Mouse (Mus musculus) cortical plate, adult 2 months (tissue): Measurements from ENCODE around the gene Phactr1. TPM values are rescaled to one million over a fixed set of nuclear protein-coding genes. Genes with fewer than 3 reads are reported as not detected.

Source experiments
- H3K27ac ChIP-seq: fragments of 200-500 bp; 2 replicates; pipeline ENCODE4 v1.5.1; 2012; ENCODE audit warnings: low read length, control low read depth, inconsistent platforms; ENCODE audit not compliant: insufficient read depth
- H3K4me1 ChIP-seq: fragments of 200-500 bp; 2 replicates; pipeline ENCODE4 v1.6.1; 2011; ENCODE audit warnings: low read length; ENCODE audit not compliant: control insufficient read depth, insufficient read depth
- H3K4me3 ChIP-seq: fragments of 200-500 bp; 2 replicates; pipeline ENCODE4 v1.5.1; 2011; ENCODE audit warnings: mild to moderate bottlenecking, low read length, control low read depth; ENCODE audit not compliant: insufficient read depth
- CTCF ChIP-seq: fragments of 200-500 bp; IDR thresholded peaks from 2 replicates; pipeline ENCODE4 v1.5.1; 2011; ENCODE audit warnings: mild to moderate bottlenecking, control low read depth, low read length; ENCODE audit not compliant: insufficient read depth; ENCODE audit errors: extremely low read depth
- POLR2A ChIP-seq: fragments of 200-500 bp; IDR thresholded peaks from 2 replicates; pipeline ENCODE4 v1.6.1; 2011; ENCODE audit warnings: mild to moderate bottlenecking, low read length, control low read depth; ENCODE audit not compliant: insufficient read depth; ENCODE audit errors: extremely low read depth
- polyA plus RNA-seq: library from polyadenylated mRNA; depleted of rRNA; stranded (reverse); fragments of >200 nt; gene quantifications from 2 replicates; pipeline ENCODE4 v1.2.3, GENCODE M21; 2012

Gene Phactr1
- polyA plus RNA-seq, 1 experiment, result 206 TPM

DNA sequence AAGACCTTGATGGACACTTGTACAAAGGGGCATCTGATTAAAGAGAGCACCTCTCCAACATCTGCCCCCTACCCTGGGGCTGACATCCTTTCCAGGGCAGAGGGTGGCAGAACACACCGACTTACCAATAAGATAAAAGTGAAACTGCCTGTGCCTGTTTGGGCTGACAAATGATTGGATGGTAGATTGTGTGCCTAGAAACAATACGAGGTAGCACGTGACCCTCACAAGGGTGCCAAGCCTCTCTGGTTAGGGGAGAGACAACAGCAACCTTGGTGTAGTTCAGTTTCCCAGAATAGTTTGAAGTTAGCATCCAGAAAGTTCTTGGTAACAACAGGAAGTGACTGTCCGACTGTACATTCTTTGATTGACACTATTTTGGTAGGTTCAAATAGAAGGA, 234.7 kb downstream of the Phactr1 start:
- no peak for TF ChIP-seq POLR2A
- TF ChIP-seq CTCF, result no peak
- H3K4me3 ChIP-seq, result no peak overlapping the region
- H3K27ac ChIP-seq, result no peak overlapping the region
- peaks cover 9% of the 10 kb centered on the region for H3K4me1 ChIP-seq

DNA sequence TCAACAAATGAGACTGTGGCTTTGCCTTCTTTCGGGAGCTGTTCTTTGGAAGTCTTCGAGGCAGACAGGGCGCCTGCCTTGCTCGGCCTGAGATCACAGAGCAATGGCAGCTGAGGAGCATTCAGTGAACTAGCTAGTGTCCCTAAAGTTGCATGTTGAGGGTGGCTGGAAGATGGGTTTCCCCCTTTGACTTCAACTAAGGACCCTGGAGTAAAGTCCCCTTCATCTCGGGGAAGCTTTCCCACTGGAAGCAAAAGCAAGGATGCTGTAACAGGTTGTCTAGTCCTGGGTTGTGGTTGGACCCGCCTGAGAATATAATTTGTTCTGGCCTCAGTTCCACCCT, 235.4 kb downstream of the Phactr1 start:
- Histone ChIP-seq H3K4me3 (peak overlapping the region; percentile 46; the same call in 1 of the 2 replicates), H3K27ac (no peak overlapping the region), H3K4me1 (peaks cover 9% of the 10 kb centered on the region)
- TF ChIP-seq CTCF, result no peak
- no peak for TF ChIP-seq POLR2A

DNA sequence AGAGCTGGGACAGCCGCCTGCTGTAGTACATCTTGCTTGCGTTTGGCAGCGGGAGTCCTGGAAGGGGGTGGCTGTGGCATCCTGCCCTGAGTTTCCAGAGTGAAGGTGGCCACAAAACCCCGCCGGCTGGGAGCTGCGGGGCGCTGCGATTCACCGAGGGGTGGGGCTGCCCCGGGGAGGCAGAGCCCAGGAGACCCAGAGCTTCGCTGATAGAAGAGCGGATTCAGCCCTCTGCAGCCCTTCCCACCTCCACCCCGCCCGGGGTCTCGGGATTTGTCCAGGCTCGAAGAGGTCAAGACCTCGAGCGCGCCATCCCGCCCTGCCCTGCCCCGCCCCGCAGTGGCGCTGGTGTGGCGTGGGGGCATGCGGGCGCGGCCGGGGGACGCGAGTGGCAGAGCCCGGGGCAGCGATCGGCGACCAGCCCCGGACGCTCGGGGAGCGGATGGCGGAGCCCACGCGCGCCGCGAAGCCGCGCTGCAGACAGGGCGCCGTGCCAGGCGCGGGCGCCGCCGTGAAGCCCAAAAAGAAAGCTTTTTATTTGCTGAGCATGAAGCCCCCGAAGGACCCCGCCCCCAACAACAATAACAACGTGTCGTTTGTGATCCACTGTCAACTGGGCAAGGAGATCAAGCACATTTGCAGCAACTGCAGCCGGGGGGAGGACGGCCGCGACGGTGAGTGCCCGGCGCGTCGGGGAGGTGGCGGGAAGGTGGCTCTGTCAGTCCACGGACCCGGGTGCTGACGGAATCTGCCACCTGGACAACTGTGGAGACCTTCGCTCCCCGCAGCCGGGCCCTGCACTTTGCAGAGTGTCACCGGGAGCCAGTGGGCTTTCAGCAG, 236.0 kb downstream of the Phactr1 start:
- 0 out of 2 replicates have a peak overlapping the region, but pooled peaks have one; percentile 19 for H3K27ac ChIP-seq
- TF ChIP-seq CTCF, result no peak
- no peak for TF ChIP-seq POLR2A
- H3K4me1 ChIP-seq, result peaks cover 9% of the 10 kb centered on the region
- H3K4me3 ChIP-seq, result peak overlapping the region; percentile 46

DNA sequence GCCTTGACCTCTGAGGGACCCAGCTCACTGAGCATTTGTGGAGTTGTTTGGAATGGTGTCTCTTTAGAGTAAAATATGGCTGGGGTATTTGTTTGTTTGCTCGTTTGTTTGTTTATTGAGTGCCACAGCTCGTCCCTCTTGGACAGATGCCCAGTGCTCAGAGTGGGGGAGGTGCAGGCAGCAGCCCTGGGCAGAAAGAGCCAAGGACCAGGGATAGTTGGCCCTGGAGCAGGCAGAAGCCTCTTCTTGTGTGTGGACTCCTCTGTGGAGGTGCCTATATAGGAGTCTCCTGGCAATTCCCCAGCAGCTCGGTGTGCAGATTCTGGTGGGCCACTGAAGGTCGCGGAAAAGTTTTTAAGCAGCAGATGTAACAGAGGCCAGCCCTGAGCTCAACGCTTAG, 236.8 kb downstream of the Phactr1 start:
- TF ChIP-seq CTCF (no peak), POLR2A (no peak)
- no peak overlapping the region for H3K27ac ChIP-seq
- H3K4me3 ChIP-seq, result peak overlapping the region; percentile 46
- H3K4me1 ChIP-seq, result peaks cover 12% of the 10 kb centered on the region

DNA sequence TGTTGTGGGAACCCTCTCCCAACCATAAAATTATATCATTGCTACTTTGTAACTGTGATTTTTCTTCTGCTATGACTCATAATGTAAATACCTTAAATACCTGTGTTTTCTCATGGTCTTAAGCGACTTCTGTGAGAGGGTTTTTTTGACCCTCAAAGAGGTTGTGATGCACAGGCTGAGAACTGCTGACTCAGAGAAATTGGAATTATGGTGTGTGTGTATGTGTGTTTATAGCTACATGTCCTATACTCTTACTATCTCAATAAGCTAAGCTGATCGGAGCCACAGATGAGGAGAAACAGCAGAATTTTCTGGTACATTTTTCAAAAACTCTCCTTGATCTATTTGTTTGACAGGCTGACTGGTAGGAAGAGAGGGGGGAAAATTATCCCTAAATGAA, 239.6 kb downstream of the Phactr1 start:
- Histone ChIP-seq H3K27ac (no peak overlapping the region), H3K4me3 (no peak overlapping the region), H3K4me1 (peaks cover 10% of the 10 kb centered on the region)
- TF ChIP-seq POLR2A (no peak), CTCF (no peak)

DNA sequence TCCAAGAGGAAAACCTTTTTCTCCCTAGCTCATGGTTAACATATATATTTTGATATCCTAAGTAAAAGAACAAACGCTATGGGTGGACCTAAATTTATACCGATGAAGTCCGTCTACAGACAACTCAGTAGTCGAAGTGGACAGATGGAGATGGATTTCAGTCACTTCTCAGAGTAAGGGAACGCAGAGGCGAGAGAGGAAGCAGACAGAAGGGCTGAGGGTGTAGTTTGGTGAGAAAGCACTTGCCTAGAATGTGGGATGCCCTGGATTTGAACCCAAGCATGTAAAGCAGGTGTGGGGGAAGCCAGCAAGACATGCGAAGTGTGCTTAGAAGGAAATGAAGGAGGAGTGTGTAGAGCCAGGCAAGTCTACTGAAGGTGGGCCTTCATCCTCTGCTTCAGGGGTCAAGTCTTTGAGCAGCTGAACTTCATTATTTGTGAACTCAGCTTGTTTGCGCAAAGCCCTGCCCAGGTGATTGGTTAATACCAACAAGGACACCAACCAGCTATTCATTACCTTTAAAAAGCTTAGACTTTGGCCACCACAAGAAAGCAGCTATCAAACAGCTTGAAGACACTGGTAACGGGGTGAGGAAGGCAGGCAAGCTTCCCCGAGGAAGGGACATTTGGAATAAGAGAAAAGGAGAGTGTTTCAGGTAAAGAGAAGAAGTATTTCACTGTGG, 241.5 kb downstream of the Phactr1 start:
- Histone ChIP-seq H3K4me1 (peaks cover 8% of the 10 kb centered on the region), H3K27ac (no peak overlapping the region), H3K4me3 (no peak overlapping the region)
- TF ChIP-seq CTCF (no peak), POLR2A (no peak)

DNA sequence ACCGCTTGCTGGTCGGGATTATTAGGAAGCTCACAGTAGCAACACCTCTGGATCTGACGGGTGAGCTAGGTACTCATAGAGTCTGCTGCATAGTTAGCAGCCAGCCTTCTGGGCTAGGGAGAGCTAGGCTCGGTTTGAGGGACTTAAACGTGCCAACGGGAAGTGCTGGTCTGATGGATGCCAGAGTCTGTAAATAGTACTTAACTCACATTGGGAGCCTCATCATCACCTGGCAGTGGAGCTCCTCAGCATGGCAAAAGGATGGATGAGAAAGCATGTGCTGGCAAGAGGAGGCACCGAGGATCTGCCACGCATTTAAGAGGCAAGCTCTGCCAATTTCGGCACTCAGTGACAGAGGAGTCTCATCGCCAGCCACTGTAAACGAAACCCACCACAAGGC, 247.4 kb downstream of the Phactr1 start:
- TF ChIP-seq CTCF (no peak), POLR2A (no peak)
- Histone ChIP-seq H3K4me1 (peaks cover 9% of the 10 kb centered on the region), H3K4me3 (no peak overlapping the region), H3K27ac (no peak overlapping the region)

DNA sequence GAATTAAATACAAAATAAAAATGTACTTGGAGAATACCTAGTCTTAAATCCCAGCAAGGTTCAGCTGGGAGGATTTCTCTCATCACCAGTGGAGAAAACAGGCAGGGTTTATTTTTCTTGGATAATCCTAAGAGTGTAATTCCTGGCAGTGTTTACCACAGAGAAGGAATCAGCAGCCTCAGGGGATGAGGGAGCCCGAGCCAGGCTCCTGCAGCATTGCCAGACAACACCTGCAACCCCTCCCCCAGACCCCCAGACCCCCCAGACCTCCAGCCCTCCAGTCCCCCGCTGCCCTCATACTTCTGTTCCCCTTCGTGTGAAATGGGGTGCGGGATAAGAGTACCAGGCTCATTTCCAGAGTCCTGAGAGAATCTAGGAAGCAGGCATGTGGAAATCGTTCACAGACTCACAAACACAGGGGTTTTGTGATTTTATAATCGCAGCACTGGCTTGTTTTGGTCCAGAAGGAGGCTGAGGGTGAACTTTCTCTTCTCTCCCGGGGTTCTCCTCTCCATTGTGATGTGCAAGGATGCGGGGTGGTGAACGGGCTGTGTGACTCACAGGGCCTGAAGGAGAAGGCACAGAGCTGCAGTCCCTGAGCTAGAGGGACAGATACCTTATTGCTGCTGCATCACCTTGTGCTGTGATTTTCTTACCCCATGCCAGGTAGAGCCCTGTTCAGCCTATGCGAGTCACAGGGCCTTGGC, 249.3 kb downstream of the Phactr1 start:
- peaks cover 9% of the 10 kb centered on the region for H3K4me1 ChIP-seq
- TF ChIP-seq POLR2A, result no peak
- no peak for TF ChIP-seq CTCF
- no peak overlapping the region for H3K27ac ChIP-seq
- H3K4me3 ChIP-seq, result no peak overlapping the region

DNA sequence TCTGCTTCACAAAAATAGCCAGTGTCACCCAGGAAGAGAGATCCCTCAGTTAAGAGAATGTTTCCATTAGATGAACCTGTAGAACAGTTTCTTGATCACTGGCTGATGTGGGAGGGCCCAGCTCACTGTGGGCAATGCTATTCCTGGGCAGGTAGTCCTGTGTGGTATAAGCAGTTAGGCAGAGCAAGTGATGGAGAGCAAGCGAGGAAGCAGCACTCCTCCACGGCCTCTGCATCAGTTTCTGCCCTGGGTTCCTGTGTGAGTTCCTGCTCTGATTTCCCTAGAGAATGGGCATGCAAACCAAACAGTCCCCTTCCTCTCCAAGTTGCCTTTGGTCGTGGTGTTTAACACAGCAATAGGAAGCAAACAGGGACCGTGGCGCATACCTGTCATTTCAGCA, 251.6 kb downstream of the Phactr1 start:
- Histone ChIP-seq H3K4me3 (no peak overlapping the region), H3K4me1 (peaks cover 11% of the 10 kb centered on the region), H3K27ac (no peak overlapping the region)
- TF ChIP-seq POLR2A (no peak), CTCF (no peak)
